Mouse (Mus musculus) right cerebral cortex, postnatal 4 days (tissue): Measurements from ENCODE around the gene Plcb2.
A peak's percentile ranks its signal among the peaks of the same experiment; 100 is the strongest.

Experiments used
- DNase-seq: peaks from one replicate; pipeline ENCODE4 v3.0.0-alpha.2; 2022

Plcb2 gene

DNA sequence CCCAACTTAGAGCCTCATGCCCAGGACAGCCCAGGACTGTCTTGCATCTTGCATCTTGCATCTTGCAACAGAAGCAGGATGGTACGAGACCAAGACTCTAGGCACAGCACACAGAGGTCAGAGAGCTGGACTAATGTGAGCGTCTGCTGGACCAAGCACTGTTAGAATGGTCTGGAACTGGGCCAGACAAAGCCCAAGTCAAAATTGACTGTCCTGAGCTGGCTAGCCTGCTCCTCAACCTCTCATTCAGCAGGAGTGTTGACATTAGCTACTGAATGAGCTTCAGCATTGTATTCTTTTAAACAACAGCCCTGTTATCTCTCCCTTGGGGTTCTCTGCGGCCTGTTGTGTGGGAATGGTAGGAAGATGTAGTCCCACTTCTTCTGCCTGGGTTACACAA lies 48.7 kb downstream of the Plcb2 start:
- no peak for DNase-seq

DNA sequence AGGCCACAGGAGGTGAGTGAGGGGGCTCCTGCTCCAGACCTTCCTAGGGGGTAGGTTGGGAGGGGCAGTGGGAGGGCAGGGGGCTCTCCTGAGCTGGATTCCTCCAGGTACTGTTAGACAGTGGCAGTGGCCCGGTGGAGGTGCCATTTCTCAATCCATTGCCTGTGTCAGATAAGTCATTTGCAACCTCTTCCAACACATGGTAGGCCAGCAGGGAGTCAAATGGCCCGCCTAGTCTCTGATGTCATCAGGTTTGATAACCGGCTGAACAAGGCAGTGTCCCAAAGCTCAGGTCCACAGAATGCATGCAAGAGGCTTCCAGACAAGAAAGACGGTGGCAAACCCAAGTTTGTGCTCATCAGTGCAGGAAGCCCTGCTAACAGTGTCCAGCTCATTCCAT lies 50.4 kb downstream of the Plcb2 start:
- no peak for DNase-seq

DNA sequence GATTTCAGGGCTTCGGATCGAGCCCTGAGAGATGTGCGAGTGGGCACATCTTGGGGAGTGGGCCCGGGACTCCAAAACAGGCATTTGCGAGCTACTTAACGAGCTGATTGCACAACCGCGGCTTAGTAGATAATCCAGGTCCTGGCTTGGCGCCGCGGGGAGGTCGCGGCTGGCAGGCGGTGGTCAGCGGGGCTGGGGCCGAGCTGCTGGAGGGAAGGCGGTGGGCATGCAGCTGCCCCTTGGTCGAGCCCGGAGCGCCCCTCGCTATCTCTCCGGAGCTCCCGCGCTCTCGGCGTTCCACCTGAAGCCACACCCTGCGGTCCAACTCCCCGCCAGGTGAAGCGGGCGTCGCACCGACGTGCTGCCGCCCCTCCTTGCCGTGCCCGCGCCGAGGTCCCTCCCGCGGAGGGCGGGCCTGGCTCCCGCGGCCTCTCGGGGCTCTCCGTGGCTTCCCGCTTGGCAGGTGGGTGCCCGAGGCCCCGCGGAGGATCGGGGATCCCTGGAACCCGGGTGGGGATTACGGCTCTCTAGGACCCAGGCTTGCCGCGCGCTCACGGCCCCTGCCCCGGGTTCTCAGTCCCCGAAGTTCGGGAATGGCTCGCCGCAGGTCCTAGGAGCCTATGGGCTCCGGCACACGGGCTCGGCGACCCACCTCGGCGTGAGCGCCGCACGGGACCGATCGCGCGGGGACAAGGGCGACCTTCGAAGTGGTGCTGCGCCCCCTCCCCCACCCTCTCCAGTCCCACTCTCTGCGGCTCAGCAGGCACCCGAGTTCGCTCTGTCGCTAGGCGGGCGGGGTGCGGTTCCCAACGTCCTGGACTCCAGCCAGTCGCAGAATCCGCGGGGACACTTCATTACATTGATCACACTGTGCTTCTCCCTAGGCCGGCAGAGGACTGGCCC lies 51.1 kb downstream of the Plcb2 start:
- peak; percentile 55 for DNase-seq

DNA sequence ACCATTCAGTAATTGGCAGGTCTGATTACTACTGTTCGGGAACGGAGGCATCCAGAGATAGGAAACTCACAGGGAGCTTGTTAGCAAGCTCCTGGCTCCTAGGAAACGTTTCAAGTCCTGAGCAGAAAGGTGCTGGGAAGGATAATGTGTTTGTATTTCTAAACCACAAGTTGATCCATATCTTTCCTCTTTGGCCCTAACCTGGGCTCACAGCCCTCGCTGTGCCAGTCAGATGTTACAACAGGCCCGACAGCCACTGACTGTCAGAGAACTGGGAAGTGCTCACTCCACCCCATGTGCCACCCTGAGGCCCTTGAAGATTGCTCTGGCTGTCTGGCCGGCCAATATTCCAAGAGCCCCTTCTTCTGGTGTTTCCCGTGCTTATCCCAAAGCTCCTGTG lies 53.7 kb downstream of the Plcb2 start:
- DNase-seq, result no peak

DNA sequence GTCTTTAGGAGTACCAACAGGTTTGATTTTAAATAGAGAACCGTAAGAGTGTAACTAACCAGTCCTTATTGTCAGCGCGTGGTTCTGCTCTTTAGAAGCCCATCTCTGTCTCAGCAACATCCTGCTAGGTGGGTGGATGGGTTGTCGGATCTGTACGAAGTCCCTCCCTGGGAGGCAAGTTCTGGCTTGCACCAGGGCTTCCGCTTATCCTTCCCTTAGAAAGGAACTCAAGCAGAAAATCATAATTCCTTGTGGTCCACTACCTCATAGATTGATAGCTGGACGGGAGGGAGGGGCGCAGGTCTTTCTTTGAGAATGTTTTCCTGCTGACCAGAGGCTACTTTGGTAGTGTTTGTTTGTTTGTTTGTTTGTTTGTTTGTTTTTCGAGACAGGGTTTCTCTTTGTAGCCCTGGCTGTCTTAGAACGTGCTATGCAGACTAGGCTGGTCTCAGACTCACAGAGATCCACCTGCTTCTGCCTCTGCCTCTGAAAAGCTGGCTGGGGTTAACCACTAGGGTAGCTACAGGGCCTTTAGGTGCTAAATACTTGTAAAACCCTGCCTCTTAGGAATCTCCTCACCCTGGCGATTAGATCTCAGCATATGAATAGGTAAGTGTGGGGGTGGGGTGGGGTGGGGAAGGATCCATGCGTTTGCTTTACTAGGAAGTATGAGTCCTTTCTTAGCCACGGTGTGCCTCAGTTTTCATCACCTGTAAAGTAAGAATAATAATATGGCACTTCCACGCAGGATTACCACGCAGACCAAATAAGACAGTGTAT lies 54.4 kb downstream of the Plcb2 start:
- no peak for DNase-seq

GRCm38 (mm10) chr2:118671728-118672127 lies 56.5 kb downstream of the Plcb2 start:
- DNase-seq, result no peak

- no peak for DNase-seq
These were observed 58.5 kb downstream of the Plcb2 start for GRCm38 (mm10) chr2:118669785-118670184.

- DNase-seq, result no peak
These were observed 59.0 kb downstream of the Plcb2 start for GRCm38 (mm10) chr2:118669245-118669644.

GRCm38 (mm10) chr2:118667181-118667580 lies 61.1 kb downstream of the Plcb2 start:
- DNase-seq, result no peak

DNA sequence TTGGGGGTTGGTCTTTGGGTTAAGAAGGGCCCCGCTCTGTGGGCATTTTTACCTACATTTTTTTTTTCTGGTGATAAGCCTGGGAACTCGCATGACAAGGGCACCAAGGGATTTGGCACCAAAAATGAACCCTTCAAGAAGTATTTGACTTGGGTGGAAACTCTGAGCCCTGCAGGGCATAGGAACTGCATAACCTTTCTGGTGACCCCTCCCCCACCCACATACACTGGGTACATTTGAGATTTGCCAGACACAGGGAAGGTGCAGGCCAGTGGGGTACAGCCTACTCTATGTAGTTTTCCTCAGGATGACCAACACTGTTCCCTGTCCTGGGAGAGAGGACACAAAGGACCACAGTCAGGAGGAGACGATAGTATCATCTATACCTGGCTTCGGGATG lies 62.6 kb downstream of the Plcb2 start:
- DNase-seq, result no peak

DNA sequence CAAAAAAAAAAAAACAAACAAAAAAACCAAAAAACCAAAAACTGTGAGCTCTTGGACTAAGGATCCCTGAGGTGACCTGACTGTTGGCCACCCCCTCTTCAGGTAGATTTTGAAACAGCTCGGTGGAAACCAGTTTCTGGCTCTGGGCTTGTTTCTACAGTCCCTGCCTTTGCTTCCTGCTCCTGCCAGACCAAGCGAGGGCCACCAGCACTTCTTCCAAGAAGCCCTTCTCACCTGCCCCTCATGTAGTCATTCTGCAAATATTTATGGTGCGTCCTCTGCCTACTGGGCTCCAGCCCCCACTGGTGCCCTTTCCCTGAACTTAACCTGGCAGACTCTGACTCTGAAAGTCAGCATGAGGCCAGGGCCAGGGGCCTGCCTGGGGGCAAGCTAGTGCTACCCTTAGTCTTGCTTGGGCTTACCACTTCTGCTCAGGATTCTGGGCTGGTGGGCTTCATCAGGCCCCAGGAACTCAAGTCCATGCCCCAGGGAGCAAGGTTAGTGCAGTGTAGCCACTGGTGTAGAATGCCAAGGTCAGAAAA lies 63.2 kb downstream of the Plcb2 start:
- no peak for DNase-seq

DNA sequence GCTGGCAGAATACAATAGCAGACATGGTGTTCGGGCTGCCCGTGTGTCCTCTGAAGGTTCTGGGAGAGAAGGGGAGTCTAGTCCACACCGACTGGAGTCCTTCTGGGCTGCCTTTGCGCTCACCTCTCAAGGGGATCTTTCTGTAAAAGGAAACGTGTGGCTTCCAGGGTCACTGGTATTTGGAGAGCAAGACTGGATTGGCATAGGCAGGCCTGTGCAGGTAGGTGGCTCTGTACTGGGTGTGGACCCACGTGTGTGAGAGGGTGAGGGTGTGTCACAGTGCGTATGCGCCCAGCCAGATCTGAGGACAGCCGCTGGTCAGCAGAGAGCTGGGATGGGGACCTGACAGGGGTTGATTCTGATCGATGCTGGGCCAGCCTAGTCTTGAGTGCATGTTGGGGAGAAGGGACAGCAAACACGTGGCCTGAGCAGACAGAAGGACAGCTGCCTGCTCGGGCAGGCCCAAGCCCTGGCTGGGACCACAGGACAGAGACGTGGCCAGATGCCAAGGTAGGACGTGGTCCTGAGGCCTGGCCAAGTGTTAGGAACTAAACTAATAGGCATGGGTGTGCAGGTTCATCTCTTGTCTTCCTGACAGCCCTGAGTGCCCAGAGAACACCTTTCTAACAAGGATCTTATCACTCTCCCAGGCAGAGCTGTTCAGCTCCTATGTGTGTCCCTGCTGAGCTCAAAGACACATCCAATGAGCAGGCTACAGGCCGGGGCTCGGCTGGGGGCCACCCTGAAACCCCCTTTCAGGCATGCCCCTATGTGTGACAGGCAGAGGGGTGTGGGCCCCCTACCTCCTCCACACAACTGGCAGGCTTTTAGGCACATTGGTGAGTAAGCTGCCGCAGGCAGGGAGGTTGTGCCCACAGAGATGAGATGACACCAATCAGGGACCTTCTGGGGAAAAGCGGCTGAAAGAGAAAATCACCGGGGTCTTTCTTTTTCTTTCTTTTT lies 64.2 kb downstream of the Plcb2 start:
- peak; percentile 38 for DNase-seq

GRCm38 (mm10) chr2:118662902-118663803 lies 65.1 kb downstream of the Plcb2 start, which contains the start of gene Pak6:
TSS of gene Pak6 (plus strand) at chr2:118663303.
- peak; percentile 54 for DNase-seq

DNA sequence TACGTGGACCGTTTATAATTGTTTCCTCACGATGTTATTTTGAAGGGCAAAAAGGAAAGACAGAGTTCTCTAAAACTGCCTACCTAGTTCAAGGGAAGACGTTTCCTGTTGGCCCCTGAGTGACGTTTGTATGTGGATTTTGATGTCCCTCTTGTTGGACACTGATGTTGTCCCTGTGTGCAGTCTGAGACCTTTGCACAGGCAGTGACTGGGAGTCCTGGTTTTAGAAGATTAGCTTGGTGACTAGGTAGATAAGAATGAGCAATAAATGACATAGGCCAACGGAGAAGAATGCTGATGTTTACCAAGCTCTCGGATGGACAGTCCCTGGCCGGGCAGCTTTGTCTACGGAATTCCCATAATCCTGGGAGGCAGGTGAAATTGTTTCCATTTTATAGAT lies 66.3 kb downstream of the Plcb2 start:
- no peak for DNase-seq

GRCm38 (mm10) chr2:118659998-118660452 lies 68.2 kb downstream of the Plcb2 start:
- peak; percentile 25 for DNase-seq

DNA sequence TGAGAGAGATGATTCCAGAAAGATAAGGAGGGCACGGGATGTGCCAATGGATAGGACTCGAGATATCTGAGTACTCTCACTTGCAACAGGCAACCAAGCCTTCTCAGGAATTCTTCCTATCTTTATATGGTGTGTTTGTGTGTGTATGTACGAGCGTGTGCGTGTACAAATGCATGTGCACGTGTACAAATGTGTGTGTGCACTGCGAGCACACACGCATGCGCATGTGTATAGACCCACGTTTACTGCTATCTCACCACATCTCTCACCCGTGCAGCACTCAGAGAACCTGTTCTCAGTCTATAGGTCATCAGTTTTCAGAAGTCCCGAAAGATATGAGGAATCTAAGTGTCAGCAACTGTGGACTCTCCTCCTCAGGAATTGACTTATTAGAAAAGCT lies 68.7 kb downstream of the Plcb2 start:
- no peak for DNase-seq

GRCm38 (mm10) chr2:118659077-118659476 lies 69.2 kb downstream of the Plcb2 start:
- no peak for DNase-seq

DNA sequence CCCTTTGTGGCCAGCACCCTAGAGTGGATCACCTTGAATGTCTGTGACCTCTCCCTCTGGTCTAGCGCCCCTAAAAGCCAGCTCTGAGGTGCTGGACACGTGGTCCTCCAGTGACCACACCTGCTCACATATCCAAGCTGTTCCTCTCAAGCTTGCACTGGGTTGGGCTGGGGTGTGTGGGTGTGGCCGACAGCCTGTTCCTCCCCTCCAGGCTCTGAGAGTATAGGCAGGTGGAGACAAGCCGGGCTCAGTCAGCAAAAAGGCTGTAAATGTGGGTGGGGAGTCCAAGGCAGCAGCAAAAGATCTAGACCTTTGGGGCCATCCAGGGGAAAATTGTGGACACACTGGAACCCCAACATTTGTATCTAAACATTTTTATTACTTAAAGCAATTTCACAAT lies 69.8 kb downstream of the Plcb2 start:
- DNase-seq, result no peak
